ENCODE assay signal across 9 mouse cellular contexts in genomic region chr4:125419491-125420255, GRCm38 (mm10).
DNase-seq lines count a peak whose midpoint lies in the region.
"Had no signal": no experiment of that assay in that cellular context is flagged by ENCODE, and none has a peak within 500 bp of the region (broad histone marks: within the 10 kb centered on the region; RNA-seq: fewer than 3 reads in every experiment).

No protein-coding gene starts in this region.

- DNase-seq in adrenal gland, adult (ENCODE audit: inconsistent age in 2 of 2, low spot score in 1 of 2), result peak; percentile 61 to 72
- no peak for DNase-seq in adrenal gland, postnatal 25 days
- peak; percentile 92 for DNase-seq in heart, adult 11 months
- no peak for DNase-seq in heart, postnatal 4 days
- DNase-seq in thymus, postnatal 10 days (ENCODE audit: low spot score in 2 of 2), result peak; percentile 18 to 46
- DNase-seq in thymus, postnatal 0 days (ENCODE audit: low spot score), result no peak
- DNase-seq in c-Kit-positive CD71-positive TER-119-positive erythroid progenitor cells, embryonic 14.5 days (ENCODE audit: low spot score), result no peak
- no peak for DNase-seq in right cerebral cortex, postnatal 14 days
- DNase-seq: lung, postnatal 4 days had no signal

Comparison
In these comparisons a context has a peak if more than half of its experiments do, and no peak if none do; other contexts are left out.
1. DNase-seq: peak in adrenal gland, adult (2 of 2), heart, adult 11 months (single experiment) and thymus, postnatal 10 days (2 of 2); none in adrenal gland, postnatal 25 days (single experiment), heart, postnatal 4 days (single experiment), thymus, postnatal 0 days (single experiment), c-Kit-positive CD71-positive TER-119-positive erythroid progenitor cells, embryonic 14.5 days (single experiment) and right cerebral cortex, postnatal 14 days (single experiment).